Mouse (Mus musculus) lung, postnatal 0 days (tissue): ENCODE measurements at regions not wholly inside any gene's neighbourhood (a gene's known extent, or its start where the extent isn't known, plus 50 kb on each side); places are given as distances from the start of the nearest gene placed in this dataset.
"Not testable (repeated sequence)": the region's sequence is repeated elsewhere in the genome, so short reads cannot be mapped to it uniquely, and the experiment has no call there.

ENCODE experiments used
- ATAC-seq: fragments of 200-750 bp; cut with Nextera tagmentation; 2 replicates; pipeline ENCODE4 v1.8.0; 2017; ENCODE audit warnings: moderate library complexity
- DNase-seq: peaks from one replicate; pipeline ENCODE4 v3.0.0-alpha.2; 2016; ENCODE audit warnings: low spot score
- H3K27ac ChIP-seq: fragments of 300-500 bp; sonication (generic); 2 replicates; pipeline ENCODE4 v1.5.1; 2014; ENCODE audit warnings: antibody characterized with exemption, mild to moderate bottlenecking, low read length, mixed read lengths
- H3K27me3 ChIP-seq: fragments of 300-500 bp; sonication (generic); replicated peaks from 2 replicates; pipeline ENCODE4 v1.6.1; 2014; ENCODE audit warnings: low read length, mixed read lengths; ENCODE audit not compliant: insufficient read depth
- H3K36me3 ChIP-seq: fragments of 300-500 bp; sonication (generic); 2 replicates; pipeline ENCODE4 v1.6.1; 2014; ENCODE audit warnings: low read length, mixed read lengths; ENCODE audit not compliant: insufficient read depth
- H3K4me1 ChIP-seq: fragments of 300-500 bp; sonication (generic); 2 replicates; pipeline ENCODE4 v1.6.1; 2014; ENCODE audit warnings: antibody characterized with exemption, low read depth, low read length, mixed read lengths; ENCODE audit not compliant: insufficient read depth
- H3K4me2 ChIP-seq: fragments of 300-500 bp; sonication (generic); replicated peaks from 2 replicates; pipeline ENCODE4 v1.6.1; 2014; ENCODE audit warnings: low read depth, mild to moderate bottlenecking, low read length, moderate library complexity, mixed read lengths
- H3K4me3 ChIP-seq: fragments of 300-500 bp; sonication (generic); 2 replicates; pipeline ENCODE4 v1.5.1; 2014; ENCODE audit warnings: low read depth, low read length
- H3K9ac ChIP-seq: fragments of 300-500 bp; sonication (generic); replicated peaks from 2 replicates; pipeline ENCODE4 v1.6.1; 2014; ENCODE audit warnings: low read depth, mild to moderate bottlenecking
- H3K9me3 ChIP-seq: fragments of 300-500 bp; sonication (generic); 2 replicates; pipeline ENCODE4 v1.6.1; 2016; ENCODE audit warnings: low read length, mixed read lengths
- CTCF ChIP-seq: IDR thresholded peaks from 2 replicates; pipeline ENCODE4 v1.5.1; 2016; ENCODE audit warnings: antibody characterized with exemption, mild to moderate bottlenecking
- EP300 ChIP-seq: IDR thresholded peaks from 2 replicates; pipeline ENCODE4 v1.6.1; 2016; ENCODE audit warnings: antibody characterized with exemption, mild to moderate bottlenecking, control low read depth
- WGBS: fragments of 180-500 bp; shearing (Covaris S2); extraction: QIAGEN DNeasy Blood & Tissue Kit; methylation state at CpG from one replicate; pipeline ENCODE4 v1.1.7; 2014; 5-methylcytosine and 5-hydroxymethylcytosine counted together

DNA sequence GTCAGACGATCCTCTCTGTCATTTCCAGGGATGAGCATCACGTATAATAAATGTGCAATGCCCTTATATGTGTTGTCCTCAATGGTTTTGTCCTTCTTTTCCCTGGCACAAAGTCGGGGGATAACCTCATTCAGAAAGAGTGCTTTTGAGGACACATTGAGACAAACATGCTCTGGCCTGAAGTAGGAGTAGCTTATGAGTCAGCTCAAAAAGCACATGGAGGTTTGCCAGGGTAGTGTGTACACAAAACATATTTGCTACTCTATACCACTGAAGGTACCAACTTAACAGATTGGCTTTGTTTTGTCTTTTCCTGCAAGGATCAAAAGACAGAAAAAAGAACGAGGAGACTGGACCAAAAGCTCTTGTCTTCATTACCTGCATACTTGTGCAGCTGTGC, 682.1 kb upstream of the Grid2 start:
- Histone ChIP-seq H3K36me3 (no peaks in the 10 kb centered on the region), H3K27ac (no peak overlapping the region), H3K4me2 (no peak overlapping the region), H3K4me1 (no peaks in the 10 kb centered on the region), H3K27me3 (no peaks in the 10 kb centered on the region), H3K4me3 (no peak overlapping the region), H3K9ac (no peak overlapping the region), H3K9me3 (no peaks in the 10 kb centered on the region)
- no peak for ATAC-seq
- WGBS, result 61% methylated on average over 4 of the region's 4 CpGs
- peak; percentile 21 for DNase-seq
- no peak for TF ChIP-seq CTCF

DNA sequence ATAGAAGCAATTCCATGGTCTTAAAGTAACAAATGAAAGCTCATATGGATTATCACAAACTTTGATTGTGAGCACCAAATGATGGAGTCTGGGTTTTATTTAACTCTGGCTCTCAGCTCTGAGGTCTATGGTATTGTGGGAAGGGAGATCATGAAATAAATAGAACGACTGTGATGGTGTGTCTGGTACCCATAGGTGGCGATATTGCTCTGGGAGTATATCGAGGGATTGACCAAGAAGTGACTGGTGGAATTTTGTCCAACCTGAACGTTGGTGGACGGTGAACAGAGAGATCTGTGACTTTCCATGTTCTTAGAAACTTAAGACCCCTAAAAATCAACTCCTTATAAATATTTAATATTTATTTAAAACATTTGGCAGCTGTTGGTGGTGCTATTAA, 679.5 kb upstream of the Grid2 start:
- Histone ChIP-seq H3K27me3 (no peaks in the 10 kb centered on the region), H3K4me2 (no peak overlapping the region), H3K4me3 (no peak overlapping the region), H3K36me3 (no peaks in the 10 kb centered on the region), H3K9me3 (no peaks in the 10 kb centered on the region), H3K4me1 (no peaks in the 10 kb centered on the region), H3K27ac (no peak overlapping the region), H3K9ac (no peak overlapping the region)
- ATAC-seq (no peak), DNase-seq (peak; percentile 64)
- 13% methylated on average over 5 of the region's 5 CpGs for WGBS
- peak; percentile 74 for TF ChIP-seq CTCF
- no peak for TF ChIP-seq EP300

DNA sequence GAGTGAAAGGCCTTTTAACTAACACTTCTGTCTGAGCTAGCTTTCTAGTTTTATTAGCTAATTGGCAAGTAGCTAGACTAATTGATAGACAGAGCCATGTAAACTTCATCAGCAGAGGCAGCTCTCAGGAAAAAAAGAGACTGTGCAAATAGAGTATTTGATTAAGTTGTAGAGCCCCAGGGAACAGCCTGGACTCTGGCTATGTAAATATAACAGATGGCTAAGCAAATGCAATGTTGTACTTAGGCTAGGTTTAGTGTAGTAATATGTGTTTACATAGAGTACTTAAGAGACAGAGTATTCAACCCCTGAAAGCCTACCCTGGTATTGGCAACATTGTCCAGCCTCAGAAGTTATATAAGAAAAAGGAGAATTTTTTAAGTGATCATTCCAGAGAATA, 635.1 kb upstream of the Grid2 start:
- Histone ChIP-seq H3K9me3 (no peaks in the 10 kb centered on the region), H3K4me1 (no peaks in the 10 kb centered on the region), H3K27me3 (no peaks in the 10 kb centered on the region), H3K27ac (no peak overlapping the region), H3K36me3 (no peaks in the 10 kb centered on the region), H3K4me2 (no peak overlapping the region), H3K9ac (no peak overlapping the region), H3K4me3 (no peak overlapping the region)
- ATAC-seq (peak; percentile 41), DNase-seq (peak; percentile 18)
- TF ChIP-seq CTCF (no peak), EP300 (no peak)

DNA sequence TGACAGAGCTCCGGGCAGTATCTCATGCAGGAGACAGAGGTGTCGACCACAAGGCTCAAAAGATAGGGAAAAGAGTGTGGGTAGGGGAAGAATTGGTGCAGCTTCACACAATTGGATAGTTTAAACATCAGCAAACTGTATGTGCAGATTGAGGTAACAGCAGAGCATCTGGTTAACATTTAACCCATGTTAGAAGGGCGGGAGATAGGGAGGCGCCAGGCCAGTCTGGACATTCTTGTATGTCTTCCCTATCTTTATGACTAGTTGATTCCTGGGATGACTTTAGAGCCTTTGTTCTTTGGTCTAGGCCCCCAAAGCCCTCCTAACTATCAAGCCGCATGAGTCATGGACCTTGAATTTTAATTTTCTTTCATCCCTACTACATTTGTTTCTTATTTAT, 587.6 kb upstream of the Grid2 start:
- not testable (repeated sequence) for H3K4me2 ChIP-seq, ATAC-seq, H3K27ac ChIP-seq, DNase-seq, H3K9ac ChIP-seq, H3K4me3 ChIP-seq, H3K36me3 ChIP-seq, H3K27me3 ChIP-seq, H3K9me3 ChIP-seq, H3K4me1 ChIP-seq
- WGBS, result 78% methylated on average over 5 of the region's 5 CpGs

DNA sequence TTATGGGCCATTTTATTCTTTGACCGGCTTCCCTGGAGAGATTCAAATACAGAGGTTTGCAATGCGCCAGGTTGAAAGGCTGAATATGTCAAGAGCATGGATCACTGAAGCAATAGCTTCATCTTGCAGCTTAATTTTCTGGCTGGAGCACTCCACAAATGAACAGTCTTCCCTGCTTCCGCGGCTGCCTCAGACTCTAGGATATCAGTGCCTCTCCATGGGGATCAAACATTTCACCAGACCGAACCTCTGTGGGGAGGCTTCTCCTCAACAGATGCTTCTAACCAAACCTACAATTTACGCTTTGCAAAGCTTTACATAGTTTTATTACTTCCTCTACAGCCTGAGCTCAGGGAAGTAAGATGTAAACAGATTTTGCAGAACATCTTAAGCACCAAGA, 537.3 kb upstream of the Grid2 start:
- TF ChIP-seq EP300 (no peak), CTCF (no peak)
- Histone ChIP-seq H3K36me3 (no peaks in the 10 kb centered on the region), H3K4me1 (no peaks in the 10 kb centered on the region), H3K4me2 (no peak overlapping the region), H3K27me3 (no peaks in the 10 kb centered on the region), H3K27ac (no peak overlapping the region), H3K9ac (no peak overlapping the region), H3K4me3 (no peak overlapping the region), H3K9me3 (no peaks in the 10 kb centered on the region)
- 52% methylated on average over 6 of the region's 6 CpGs for WGBS
- ATAC-seq (no peak), DNase-seq (no peak)

DNA sequence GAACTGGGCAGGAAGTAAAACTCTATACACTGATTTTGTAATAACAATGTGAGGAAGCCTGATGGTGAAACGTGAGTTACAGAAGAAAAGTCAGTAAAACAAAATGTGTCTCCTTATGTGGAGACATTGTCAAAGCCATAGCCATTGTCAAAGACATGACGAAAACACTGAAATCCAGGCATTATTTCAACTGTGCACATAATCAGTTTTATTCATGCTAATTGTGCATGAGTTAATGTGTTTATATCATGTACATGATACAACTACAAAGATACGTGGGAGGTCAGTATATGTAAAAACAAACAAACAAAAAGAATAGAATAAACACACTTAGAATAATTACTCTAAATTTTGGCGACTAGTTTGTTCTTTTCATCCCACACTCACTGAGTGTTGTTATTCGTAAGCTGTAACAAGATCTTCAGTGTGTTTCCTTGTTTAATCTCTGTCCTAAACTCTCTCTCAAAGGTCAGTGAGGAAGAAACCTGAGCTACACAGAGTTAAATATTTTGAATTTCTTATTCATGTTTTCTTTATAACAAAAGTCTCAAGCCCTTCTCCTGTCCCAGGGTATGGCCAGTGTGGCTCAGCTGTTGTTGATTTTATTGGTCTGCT, 536.0 kb upstream of the Grid2 start:
- ATAC-seq (no peak), DNase-seq (no peak)
- no peak overlapping the region for H3K4me3 ChIP-seq
- TF ChIP-seq CTCF, result no peak
- no peak for TF ChIP-seq EP300
- H3K36me3 ChIP-seq, result no peaks in the 10 kb centered on the region
- no peak overlapping the region for H3K27ac ChIP-seq
- no peaks in the 10 kb centered on the region for H3K4me1 ChIP-seq
- WGBS, result 30% methylated on average over 5 of the region's 5 CpGs
- no peaks in the 10 kb centered on the region for H3K9me3 ChIP-seq
- H3K4me2 ChIP-seq, result no peak overlapping the region
- no peak overlapping the region for H3K9ac ChIP-seq
- H3K27me3 ChIP-seq, result no peaks in the 10 kb centered on the region
